Mouse (Mus musculus) cerebellum, postnatal 36 days (tissue): ENCODE measurements at regions not wholly inside any gene's neighbourhood (a gene's known extent, or its start where the extent isn't known, plus 50 kb on each side); places are given as distances from the start of the nearest gene placed in this dataset.

Experiments
- DNase-seq, 2 experiments: peaks; one replicate each; pipeline ENCODE4 v3.0.0; 2021 to 2022; ENCODE audit warnings: mixed read lengths in 2 of 2

- no peak for DNase-seq
Observed at GRCm38 (mm10) chr5:97656167-97656924, 199.5 kb upstream of the Gk2 start.

GRCm38 (mm10) chr5:97655266-97655665, 198.4 kb upstream of the Gk2 start:
- no peak for DNase-seq

GRCm38 (mm10) chr5:97654414-97654813, 197.6 kb upstream of the Gk2 start:
- DNase-seq: no peak

- DNase-seq: no peak
Observed at GRCm38 (mm10) chr5:97642251-97642650, 185.4 kb upstream of the Gk2 start.

GRCm38 (mm10) chr5:97641646-97642045, 184.8 kb upstream of the Gk2 start:
- DNase-seq: peak; percentile 44 to 60

- DNase-seq: no peak
Observed at GRCm38 (mm10) chr5:97636357-97636756, 179.5 kb upstream of the Gk2 start.

- DNase-seq: peak; percentile 10 to 51
Observed at GRCm38 (mm10) chr5:97633766-97634165, 176.9 kb upstream of the Gk2 start.

GRCm38 (mm10) chr5:97632791-97633190, 176.0 kb upstream of the Gk2 start:
- DNase-seq: no peak

GRCm38 (mm10) chr5:97625200-97625599, 168.4 kb upstream of the Gk2 start:
- no peak for DNase-seq

GRCm38 (mm10) chr5:97619890-97620289, 163.1 kb upstream of the Gk2 start:
- no peak for DNase-seq

GRCm38 (mm10) chr5:97618411-97618810, 161.6 kb upstream of the Gk2 start:
- DNase-seq: no peak

- DNase-seq: no peak
Observed at GRCm38 (mm10) chr5:97602176-97602575, 145.4 kb upstream of the Gk2 start.

- no peak for DNase-seq
Observed at GRCm38 (mm10) chr5:97601384-97601783, 144.6 kb upstream of the Gk2 start.

GRCm38 (mm10) chr5:97598741-97599140, 141.9 kb upstream of the Gk2 start:
- DNase-seq: peak; percentile 23 to 44

GRCm38 (mm10) chr5:97595916-97596315, 139.1 kb upstream of the Gk2 start:
- no peak for DNase-seq

- no peak for DNase-seq
Observed at GRCm38 (mm10) chr5:97594081-97594480, 137.3 kb upstream of the Gk2 start.

- no peak for DNase-seq
Observed at GRCm38 (mm10) chr5:97582509-97582908, 125.7 kb upstream of the Gk2 start.

- DNase-seq: peak in 1 of 2 experiments; percentile 3
Observed at GRCm38 (mm10) chr5:97565486-97565885, 108.7 kb upstream of the Gk2 start.

GRCm38 (mm10) chr5:97563724-97564123, 106.9 kb upstream of the Gk2 start:
- no peak for DNase-seq

GRCm38 (mm10) chr5:97554274-97554673, 97.5 kb upstream of the Gk2 start:
- DNase-seq: no peak

GRCm38 (mm10) chr5:97553122-97553521, 96.3 kb upstream of the Gk2 start:
- DNase-seq: peak; percentile 13 to 28

GRCm38 (mm10) chr5:97537492-97538257, 80.9 kb upstream of the Gk2 start:
- DNase-seq: no peak

- DNase-seq: no peak
Observed at GRCm38 (mm10) chr5:97533733-97534132, 76.9 kb upstream of the Gk2 start.

GRCm38 (mm10) chr5:97527555-97527954, 70.7 kb upstream of the Gk2 start:
- DNase-seq: peak; percentile 7 to 21
